Mouse (Mus musculus): ENCODE measurements at regions not wholly inside any gene's neighbourhood (a gene's known extent, or its start where the extent isn't known, plus 50 kb on each side); places are given as distances from the start of the nearest gene placed in this dataset.

DNA sequence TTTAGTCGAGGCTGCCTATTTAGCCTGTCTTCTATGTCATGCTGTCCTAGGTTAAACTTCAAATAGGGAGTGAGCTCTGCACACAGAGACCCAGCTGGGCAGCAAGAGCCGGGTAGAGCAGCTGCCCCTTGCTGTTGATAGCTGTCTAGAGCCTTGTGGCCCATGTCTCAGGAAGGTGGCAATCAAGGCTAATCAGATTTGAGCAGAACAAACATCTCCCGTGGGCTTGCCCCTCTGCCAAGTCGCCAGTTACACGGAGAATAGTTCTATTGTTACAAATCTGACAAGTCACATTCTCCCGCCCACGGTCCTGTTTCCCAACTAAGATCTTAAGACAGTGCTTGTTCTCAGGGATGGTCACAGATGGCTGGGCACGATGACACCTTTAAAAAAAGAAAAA lies 171.4 kb downstream of the Irx2 start:
- peak; percentile 11 to 38 for DNase-seq (ENCODE audit: low spot score in 2 of 2)
- intact Hi-C loops (cut with DNase I), result no loop called here

DNA sequence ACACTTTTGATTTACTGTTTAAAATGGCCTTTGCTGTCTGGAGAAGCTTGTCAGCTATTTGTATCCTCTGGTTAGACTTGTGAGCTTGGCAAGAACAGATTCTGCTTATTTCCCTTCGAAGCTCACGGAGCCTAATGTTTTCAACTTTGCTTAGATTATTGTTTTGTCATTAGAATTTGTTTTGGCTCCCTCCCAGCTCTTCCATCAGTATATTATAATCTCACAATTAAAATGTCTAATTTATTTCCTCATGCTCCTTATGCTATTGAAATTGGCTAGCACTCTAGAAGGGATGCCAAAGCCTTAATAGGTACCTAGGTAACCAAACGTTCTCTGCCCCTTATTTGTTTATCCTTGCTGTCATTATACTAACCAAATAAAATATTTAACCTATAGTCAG lies 171.9 kb downstream of the Irx2 start:
- DNase-seq (ENCODE audit: low spot score in 2 of 2), result no peak
- intact Hi-C loops (cut with DNase I), result no loop called here

DNA sequence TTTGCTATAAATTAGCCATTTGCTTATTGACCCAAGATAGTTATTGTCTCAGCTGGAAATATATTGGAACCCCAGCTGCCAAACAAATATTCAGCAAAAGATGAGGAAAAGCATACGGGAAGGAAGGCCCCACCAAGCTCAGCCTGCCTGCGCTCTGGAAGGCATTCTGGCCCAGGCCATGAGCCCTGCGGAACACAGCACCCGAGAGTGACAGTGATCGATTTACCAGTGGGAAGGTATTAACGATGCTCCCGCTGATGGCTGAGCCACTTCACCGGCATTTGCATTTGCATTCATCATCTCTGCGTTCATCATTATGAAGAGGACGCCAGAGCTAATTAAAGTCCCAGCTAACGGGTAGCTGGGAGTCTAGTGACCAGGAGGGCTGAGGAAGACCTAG lies 174.8 kb downstream of the Irx2 start:
- no peak for DNase-seq (ENCODE audit: low spot score in 2 of 2)
- intact Hi-C loops (cut with DNase I), result no loop called here

DNA sequence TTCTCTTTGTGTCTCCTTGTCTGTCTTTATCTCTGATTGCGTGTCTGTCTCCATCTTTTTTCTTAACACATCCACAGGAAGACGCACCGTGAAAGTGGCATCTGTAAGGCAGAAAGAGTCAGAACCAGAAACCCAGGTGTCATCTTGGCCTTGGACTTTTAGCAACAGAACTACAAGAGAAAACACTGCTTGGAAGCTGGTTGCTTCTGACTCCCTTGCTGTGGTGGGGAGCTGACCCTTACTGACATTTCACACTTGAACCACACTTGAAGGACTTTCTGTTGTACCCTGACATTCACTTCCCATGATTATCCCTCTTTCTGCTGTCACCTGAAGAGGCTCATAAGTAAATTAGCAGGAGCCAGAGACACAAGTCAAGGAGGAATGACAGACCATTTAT lies 180.6 kb downstream of the Irx2 start:
- intact Hi-C loops (cut with DNase I), result no loop called here
- no peak for DNase-seq (ENCODE audit: low spot score in 2 of 2)

DNA sequence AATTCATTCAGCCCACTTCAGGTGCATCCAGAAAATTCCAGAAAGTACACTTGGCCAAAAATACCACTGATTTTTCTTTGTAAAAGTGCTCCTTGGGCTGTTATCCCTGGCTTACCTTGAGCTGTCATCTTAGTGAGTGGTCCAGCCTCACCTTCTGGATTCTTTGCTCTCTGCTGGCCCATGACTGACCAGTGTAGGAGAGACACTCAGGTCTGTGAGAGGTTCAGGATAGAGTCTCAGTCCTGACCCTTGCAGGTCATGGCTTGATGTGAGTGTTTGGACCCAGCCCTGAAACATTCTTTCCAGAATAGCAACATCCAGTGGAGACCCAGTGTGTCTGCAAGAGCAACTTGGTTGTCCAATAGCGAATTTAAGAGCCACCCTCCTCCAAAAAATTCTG lies 182.0 kb downstream of the Irx2 start:
- no peak for DNase-seq (ENCODE audit: low spot score in 2 of 2)
- intact Hi-C loops (cut with DNase I), result no loop called here

DNA sequence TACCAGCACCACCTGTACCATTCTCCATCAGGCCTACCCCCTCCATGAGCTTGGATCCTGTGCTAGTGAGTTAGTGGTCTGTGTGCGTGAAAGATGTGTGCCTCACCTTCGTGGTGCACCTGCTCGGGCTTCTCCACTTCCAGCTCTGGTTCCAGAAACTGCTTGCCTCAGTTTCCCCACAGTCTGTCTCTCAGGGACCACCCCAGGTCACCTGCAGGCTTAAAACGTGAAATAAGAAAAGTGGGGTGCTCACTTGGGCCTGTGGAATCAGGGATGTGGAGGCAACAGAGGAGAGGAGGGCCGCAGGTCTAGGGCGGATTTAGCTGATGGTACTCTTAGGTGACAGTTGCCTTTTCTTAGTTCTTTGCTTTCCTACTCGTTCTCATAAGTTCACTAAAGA lies 186.0 kb downstream of the Irx2 start:
- DNase-seq (ENCODE audit: low spot score in 2 of 2), result no peak
- intact Hi-C loops (cut with DNase I), result no loop called here

DNA sequence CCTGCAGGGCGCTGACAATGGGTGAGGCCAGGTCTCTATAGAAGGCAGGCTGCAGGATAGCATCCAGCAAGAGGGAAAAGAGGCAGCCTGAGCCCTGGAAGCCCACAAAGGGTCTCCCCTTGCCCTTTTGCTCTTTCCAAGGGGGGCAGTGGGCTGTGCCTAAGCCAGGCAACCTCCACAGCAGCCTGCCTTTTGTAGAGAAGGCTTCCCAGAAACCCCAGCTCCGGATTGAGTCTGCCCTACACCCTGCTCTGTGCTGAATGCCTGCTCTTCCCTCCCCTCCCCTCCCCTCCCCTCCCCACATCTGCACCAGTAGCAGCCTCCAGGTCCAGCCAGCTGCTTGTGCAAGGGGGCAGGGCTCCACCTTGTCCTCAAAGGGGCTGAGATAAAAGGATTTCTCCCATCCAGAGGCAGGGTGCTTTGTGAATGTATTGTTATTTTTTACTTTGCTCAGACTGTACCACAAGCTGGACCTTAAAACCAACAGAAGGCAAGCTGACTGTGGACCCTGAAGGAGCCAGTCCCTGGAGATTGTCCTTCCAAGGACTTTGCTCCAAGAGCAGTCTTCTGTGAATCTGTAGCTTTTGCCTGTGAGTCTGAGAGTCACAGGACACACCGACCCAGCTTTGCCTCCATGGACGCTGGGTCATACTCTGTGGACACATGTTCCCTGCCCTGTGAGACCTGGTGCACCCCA lies 186.8 kb downstream of the Irx2 start:
- intact Hi-C loops (cut with DNase I), result no loop called here
- no peak for DNase-seq (ENCODE audit: low spot score in 2 of 2)

DNA sequence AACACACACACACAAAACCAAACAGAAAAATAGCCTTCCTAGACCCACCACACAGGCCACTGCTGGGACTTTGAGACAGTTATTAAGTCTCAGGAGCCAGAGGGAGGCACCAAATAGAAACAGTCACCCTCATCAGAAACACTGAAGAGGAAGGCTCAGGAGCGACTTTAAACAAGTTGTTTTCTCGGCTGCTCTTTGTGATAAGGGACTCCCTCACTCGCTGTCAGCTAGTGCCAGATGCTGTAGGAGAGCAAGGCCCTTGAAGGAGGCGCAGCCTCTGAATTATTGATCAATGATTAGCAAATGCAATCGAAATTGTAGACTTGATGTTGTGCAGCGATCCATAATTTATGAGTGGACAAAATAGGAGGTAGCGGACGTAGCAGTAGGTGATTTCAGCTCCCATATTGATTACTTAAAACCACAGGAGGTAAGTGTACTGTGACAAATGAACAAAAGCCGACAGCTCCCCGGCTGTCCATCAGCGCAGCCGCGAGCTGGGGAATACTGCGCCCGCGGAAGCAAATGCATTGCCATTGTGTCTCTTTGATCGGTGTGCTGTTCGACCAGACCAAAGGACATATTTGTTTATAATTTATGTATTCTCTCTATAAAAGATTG lies 187.4 kb downstream of the Irx2 start:
- intact Hi-C loops (cut with DNase I), result no loop called here
- DNase-seq (ENCODE audit: low spot score in 2 of 2), result no peak

DNA sequence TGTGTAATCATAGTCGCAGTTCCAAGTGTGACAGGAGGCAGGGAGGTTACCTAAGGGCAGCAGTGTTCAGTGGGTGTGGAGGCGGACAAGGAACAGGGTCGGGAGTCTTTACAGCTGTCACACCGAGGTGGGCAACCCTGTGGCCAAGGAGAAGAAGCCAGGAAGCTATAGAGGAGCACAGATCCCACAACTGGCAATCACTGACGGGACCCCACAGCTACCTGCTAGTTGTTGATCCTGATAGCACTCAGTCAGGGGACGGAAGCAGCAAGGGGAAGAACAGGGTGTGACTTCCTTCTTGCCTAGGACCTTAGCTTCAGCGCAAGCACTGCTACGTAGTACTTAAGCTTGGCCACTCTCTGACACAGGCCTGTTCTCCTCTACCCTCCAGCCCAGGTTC lies 188.2 kb downstream of the Irx2 start:
- no peak for DNase-seq (ENCODE audit: low spot score in 2 of 2)
- intact Hi-C loops (cut with DNase I), result no loop called here

DNA sequence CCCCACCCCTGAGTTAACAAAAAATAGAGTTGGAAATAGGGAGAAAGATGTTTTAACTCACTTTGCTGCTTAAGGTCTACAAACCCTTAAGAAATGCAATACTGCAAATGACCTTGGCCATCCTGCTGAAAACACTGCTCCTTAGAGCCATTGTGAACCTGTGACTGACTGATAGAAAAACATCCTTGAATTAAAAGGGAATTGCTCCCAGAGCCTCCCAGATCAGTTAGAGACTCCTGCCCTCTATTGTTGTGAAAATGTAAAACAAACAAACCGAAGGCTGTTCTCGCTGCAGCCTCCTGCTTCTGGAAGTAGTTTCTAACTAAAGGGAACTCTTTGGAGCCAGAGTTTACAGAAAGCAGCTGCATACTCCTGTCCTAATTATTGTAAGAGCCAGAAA lies 188.9 kb downstream of the Irx2 start:
- intact Hi-C loops (cut with DNase I), result no loop called here
- DNase-seq (ENCODE audit: low spot score in 2 of 2), result no peak

DNA sequence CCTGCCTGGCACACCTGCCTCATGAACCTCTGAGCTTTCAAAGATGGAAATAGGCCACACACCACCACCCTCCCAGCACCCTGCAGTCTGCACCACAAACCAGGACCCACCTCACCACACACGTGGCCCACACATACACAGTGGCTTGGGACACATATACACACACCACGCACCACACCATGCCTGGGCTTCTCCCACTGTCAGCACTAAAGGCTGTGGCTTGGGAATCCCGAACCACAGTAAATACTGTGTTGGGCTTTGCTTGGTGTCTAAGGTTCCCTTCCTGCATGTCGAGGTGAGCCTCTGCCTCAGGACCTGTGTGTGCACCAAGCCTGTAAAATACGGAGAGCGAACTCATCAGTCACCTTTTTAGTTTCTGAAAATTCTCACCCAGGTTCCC lies 189.3 kb downstream of the Irx2 start:
- intact Hi-C loops (cut with DNase I), result no loop called here
- DNase-seq (ENCODE audit: low spot score in 2 of 2), result no peak

DNA sequence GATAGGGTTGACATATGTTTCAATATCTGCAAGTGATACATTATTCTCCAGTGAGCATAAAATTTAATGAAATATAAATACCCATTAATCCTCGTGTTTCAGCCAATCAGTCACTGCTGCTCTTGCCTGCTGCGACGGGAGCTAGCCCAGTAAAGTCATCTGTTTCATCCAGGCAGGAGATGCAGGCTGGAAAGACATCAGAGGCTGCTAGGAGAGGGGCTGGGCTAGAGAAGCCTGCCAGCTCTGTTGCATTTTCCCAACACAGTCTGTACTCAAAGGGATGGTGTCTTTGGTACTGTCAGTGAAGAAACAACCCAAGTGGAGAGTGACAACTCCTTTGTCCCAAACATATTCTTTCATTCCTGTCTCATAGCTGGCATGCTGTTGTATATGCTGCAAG lies 198.0 kb downstream of the Irx2 start:
- intact Hi-C loops (cut with DNase I), result no loop called here
- no peak for DNase-seq (ENCODE audit: low spot score in 2 of 2)

DNA sequence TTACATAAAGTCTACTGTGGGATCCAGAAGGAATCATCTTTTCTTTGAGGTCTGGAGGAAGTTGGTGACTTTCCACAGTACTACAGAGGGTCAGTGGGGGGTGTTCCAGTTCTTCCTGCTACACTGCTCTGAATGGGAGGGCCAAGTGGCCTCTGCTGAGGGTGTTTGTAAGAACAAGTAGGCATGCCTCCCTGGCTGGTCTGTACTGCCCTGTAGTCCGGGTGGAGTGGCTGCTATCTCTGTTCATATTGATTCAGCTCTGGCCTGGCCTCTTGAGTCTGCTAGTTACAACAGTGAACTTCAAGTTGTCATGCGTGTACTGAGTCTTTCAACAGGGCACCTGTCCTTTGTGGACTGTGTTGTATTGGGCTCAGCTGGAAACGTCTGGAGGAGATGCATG lies 200.7 kb downstream of the Irx2 start:
- DNase-seq (ENCODE audit: low spot score in 2 of 2), result no peak
- intact Hi-C loops (cut with DNase I), result no loop called here

DNA sequence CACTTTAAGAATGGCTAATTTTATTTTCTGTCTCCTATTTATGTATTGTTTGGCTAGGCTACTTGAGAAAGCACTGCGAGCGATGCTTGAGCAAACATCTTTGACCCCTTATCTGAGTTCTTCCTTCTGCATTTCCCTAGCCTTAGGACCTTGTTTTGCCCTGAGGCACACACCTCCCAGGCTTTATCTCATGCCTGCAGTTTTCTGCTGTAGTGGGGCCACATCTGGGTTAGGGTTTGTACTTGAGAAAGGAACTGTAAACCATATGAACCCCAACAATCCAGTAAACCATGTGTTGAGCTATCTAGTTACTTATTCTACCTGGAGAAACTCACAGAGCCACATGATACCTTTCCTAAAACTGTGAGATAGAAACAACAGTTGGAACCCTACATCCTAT lies 204.7 kb downstream of the Irx2 start:
- DNase-seq (ENCODE audit: low spot score in 2 of 2), result no peak
- intact Hi-C loops (cut with DNase I), result no loop called here

DNA sequence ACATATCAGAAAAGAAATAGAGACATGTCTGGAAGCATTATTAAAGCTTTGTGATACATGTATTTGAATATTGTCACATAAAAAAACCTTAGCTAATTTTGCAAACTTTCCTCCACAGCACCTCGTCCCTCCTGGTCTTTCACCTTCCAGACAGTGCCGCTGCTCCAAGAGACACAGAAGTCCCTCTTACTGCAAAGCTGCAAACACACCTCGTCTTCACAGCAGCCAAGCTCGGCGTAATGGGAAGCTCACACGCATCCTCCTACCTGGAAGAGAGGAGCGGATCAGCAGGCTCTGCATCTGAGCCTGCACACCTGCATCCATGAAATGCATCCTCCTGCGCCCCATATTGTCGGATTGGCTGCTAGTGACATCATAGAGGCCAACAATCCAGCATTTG lies 208.4 kb downstream of the Irx2 start:
- no peak for DNase-seq (ENCODE audit: low spot score in 2 of 2)
- intact Hi-C loops (cut with DNase I), result no loop called here

DNA sequence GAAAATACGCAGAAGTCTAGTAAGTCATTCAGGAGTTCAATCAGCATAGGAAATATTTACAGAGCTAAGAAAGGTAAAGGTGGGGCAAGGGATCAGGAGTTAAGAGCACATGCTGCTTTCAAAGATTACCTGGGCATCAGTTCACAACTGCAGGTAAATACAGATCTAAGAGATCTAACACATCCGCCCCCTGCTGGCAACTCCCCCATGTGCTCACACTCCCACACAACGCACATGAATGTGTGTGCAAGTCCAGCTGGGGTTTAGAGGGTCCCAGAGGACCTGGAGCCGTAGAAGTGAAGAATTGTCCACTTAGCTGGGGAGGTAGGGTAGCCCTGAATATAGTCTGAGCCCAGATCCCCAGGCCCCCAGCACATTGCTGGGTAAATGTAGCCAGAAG lies 219.5 kb downstream of the Irx2 start:
- intact Hi-C loops (cut with DNase I), result no loop called here

DNA sequence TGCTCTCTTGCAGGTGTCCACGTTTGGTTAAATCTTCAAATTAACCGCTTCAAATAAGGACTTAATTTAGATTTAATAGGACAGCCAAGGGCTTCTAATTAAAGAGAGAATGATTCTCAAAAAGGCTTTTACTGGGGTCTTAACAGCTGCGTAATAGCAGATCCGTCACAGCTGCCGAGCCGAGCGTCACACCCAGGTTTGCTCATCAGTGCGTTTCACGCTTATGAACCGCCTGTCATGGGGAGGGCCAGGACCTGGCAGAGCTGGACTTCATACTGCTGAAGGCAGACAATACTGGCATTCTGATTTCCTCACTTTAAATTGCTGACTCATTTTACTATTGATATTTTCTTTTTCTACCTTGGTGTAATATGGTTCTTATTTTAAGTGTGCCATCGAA lies 221.2 kb downstream of the Irx2 start:
- intact Hi-C loops (cut with DNase I), result no loop called here
- DNase-seq (ENCODE audit: low spot score in 2 of 2), result no peak

More for the DNA sequence above, 219.5 kb downstream of the Irx2 start:
- no peak for DNase-seq (ENCODE audit: low spot score in 2 of 2)

DNA sequence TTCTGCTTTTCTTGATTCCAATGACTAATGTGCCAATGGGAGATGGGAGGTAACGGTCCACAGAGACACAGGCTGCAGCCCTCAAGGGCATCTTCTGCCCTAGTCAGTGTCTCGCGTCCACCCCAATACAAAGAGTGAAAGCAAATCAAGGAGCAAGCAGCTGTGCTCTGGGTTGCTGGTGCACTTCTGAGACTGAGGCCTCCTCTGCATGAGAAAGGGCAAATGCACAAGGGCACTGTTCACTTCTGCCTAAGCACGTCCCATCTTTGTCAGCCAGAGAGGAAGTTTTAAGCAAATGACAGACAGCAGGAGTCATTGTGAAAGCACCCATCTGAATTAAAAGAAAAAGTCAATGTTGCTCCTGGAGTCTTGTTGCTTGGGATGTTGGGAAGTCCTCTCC lies 224.3 kb downstream of the Irx2 start:
- no peak for DNase-seq (ENCODE audit: low spot score in 2 of 2)
- intact Hi-C loops (cut with DNase I), result no loop called here

DNA sequence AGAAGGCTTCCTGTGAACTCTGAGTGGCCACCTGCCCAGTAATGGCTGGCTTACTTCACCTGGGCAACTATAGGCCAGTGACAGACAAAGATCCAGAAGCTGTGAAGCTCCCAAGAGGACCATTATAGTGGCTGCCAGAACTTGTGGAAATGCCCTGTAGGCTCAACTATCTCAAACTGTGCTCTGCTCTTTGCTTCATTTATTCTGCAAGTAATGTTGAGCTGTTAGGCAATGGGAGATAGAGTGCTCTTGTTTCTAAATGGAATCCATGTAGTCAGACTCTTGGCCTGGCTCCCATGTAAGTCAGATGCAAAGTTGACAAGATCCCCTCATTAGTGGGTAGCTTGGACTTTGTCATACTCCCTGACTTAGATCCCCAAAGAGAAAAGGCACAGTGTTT lies 247.3 kb downstream of the Irx2 start:
- no peak for DNase-seq (ENCODE audit: low spot score in 2 of 2)
- intact Hi-C loops (cut with DNase I), result no loop called here

DNA sequence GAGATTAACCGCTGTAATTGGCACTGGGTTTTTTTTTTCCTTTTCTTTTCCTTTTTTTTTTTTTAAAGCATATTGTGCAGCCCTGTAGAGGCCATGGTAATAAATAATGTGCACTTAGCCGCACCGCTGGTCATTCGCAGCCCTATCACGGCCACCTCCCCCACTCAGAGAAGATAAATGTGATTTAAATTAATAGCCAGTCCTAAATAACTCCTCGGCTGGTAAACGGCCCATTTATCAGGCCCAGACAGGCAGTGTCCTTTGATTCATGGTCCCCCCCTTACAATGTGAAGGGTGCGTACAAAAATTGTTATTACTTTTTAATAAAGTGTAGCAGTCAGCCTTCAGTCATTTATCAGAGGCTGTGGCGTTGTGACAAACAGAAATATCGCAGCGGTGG lies 266.4 kb downstream of the Irx2 start:
- DNase-seq (ENCODE audit: low spot score in 2 of 2), result no peak
- intact Hi-C loops (cut with DNase I), result no loop called here

DNA sequence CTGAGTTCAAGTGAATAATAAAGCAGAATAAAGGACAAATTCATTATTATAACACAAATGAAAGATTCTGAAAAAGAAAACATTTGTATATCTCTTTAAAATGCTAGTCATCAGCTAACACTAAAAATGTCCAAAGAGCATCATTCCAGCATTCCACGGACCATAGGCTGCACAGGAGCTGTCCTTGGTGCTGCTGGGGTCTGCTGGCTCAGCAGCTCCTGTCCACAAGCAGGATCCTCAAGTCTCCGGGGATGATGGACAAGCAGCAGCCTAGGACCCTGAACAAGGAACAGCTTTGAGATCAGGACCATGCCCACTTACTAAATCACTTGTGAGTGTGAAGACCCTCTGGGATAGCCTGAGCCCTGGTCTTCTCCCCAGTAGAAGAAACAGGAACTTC lies 274.0 kb downstream of the Irx2 start:
- intact Hi-C loops (cut with DNase I), result no loop called here
- DNase-seq (ENCODE audit: low spot score in 2 of 2), result no peak

DNA sequence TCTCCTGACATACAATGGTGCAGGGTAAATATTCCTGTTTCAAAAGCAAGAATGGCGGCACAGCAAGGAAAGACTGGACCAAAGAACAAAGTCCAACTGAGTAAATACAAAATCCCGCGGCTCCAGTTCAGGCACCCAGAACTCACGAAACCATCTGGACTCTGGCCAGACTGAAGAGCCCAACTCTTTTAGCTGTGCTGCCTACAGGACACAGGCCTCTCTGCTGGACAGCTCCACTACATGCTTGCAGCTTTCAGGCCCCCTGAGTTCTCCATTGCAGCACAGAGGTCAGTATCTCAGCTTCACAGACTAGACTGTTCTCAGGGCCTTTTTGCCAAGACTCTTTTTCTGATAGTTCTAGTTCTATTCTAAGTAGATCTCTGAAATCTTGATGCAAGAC lies 290.3 kb downstream of the Irx2 start:
- no peak for DNase-seq (ENCODE audit: low spot score in 2 of 2)
- intact Hi-C loops (cut with DNase I), result no loop called here
